Mouse (Mus musculus) thymus, adult 18-20 months (tissue): ENCODE data around the gene Dazl.

Experiments used
- DNase-seq, 2 experiments: peaks; one replicate each; pipeline ENCODE4 v3.0.0; 2022; ENCODE audit warnings: mixed read lengths in 2 of 2

Gene Dazl

DNA sequence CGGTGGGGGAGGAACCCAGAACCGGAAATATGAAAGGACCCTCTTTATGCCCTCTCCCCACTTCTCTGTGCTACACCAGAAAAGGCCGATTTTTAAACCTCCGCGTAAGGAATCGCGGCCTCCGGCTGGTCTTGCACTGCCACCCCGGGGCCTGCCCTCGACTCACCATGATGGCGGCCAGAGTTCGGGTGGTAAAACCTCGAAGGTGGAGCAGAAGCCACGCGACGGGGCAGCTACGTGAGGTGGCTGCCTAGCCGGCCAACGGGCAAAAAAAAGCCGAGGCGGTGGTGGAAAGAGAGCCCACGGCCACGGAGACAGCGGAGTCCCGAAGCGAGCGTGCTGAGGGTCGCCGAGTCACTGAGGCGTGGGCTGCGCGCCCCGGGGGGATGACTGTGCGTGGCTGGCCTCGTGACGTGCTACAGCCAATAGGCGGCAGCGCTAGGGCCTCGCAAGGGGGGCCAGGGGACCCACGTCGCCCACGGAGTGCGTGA is at the start of gene Dazl:
Dazl (minus strand) TSS at position 396 of the 491 bp plus-strand sequence.
- peak; percentile 14 to 18 for DNase-seq

DNA sequence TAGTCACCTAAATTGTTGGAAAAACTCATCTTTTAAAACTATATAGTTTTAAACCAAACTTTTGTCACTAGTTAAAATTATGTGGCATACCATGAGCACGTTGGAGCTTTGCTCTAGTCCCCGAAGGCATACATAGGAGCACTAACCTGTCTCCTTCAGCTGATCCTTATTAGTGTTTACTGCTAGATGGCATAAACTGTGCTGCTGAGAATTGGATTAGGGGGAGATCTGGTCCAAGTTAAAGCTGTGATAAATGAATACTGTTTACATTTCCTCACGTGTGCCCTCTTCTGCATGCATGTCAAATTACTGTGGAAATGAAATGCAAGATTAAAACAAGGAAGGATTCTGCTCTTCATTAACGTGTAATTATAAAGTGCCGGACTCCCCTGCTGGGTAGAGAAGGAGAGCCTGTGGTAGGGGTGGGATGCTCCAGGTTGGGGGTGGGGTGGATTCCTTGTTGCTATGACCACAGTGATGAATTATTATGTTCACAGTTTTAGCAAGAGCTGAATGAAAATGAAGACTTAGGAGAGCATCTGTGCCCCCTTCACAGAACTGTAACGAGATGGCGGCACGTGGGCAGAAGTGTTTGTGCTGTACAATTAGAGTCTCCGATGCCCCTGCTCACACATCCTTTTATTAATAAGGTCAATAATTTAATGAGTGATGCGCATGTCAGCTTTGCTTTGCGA is 48.6 kb upstream of the Dazl start:
- DNase-seq: no peak

DNA sequence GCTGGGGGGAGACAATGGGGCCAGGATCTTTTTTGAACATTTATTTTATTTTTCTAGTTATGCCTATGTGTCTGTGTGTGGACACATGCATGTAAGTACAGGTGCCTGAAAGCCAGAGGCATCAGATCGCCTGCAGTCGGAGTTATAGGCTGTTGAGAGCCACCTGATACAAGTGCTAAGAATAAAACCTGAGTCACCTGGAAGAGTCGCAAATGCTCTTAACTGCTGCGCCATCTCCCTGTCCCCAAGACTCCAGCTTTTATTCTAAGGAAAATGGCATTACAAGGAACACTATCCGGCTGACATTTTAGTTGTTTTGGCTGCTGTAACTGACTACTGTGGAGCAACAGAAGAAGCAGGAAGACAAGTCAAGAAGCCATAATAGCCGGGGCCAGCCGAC is 45.5 kb upstream of the Dazl start:
- no peak for DNase-seq

DNA sequence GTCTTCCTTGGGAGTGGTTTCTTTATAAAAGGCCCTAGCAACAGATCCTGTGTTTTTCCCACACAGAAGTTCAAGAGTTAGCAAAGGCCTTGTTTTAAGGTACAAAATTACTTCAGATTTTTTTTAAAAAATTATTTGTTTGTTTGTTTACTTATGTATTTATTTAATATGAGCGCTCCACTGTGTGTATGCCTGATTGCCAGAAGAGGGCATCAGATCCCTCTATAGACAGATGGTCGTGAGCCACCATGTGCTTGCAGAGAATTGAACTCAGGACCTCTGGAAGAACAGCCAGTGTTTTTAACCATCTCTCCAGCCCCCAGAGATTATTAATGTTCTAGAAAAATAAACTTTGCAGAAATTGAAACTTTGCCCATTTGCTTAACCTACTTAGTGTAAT is 42.3 kb upstream of the Dazl start:
- no peak for DNase-seq

DNA sequence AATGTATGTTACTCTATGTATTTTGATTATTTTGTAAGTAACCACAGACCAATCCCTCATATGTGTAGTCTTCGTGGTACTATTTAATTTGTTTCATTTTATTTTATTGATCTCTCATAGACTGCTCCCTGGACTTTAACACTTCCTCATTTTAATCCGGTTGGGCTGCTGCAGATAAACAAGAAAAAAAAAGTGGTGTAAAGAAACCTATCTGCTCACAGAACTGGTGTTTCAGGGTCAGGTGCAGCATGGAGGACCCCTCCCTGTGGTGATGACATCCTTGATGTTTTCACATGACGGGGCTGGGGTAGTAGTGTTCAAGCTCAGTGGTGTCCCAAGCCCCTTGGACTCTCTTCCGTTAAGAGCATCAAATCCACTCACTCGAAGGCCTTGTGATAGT is 41.3 kb upstream of the Dazl start:
- DNase-seq: no peak

DNA sequence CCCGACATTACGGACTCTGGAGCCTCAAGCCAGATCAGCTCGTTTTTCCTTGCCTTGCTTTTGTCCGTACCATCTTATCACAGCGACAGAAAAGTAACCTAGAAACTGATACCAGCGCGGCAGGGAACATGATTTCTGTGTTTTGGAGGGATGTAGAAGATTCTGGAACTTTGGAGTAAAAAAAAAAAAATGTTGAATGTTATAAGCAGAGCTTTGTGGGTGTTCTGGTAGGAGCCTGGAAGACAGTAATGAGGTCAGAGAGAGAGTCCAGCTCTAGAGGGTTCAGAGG is 38.5 kb upstream of the Dazl start:
- DNase-seq: no peak

DNA sequence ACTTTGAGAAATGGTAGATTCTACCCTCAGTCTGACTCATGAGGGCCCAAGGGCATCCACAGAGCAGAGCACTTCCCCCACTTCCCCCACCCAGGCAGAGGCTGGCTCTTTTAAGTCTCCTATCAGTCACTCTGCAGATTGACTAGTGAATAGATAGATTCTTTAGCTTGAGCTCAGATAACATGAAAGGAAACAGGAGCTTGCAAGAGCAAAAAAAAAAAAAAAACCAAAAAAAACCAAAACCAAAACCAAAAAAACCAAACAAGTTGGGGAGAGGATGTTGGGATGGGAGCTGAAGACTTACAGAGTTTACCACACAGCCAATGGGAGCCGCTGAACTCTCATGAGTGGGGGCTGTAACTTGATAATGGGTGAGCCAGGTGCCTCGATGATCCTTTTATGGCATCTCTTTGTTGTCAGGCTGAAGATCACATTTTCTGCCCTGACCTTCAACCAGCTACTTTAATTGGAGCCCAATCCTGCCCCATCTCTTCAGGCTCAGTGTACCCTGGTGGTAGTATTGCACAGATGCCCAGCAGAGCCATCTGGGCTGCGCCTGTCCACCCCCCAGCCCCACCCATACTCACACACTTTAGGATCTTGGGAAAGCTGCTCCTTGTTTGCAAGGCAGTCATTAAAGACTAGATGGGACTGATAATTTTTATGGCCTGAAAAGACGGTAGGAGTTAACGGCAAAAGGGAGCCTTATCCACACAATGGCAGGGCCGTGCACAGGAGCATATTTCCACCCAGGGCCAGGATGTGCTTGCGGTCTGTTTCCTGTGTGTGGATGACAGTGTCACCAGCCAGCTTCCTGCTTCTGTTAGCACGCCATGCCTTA is 38.0 kb upstream of the Dazl start:
- peak; percentile 53 to 65 for DNase-seq

DNA sequence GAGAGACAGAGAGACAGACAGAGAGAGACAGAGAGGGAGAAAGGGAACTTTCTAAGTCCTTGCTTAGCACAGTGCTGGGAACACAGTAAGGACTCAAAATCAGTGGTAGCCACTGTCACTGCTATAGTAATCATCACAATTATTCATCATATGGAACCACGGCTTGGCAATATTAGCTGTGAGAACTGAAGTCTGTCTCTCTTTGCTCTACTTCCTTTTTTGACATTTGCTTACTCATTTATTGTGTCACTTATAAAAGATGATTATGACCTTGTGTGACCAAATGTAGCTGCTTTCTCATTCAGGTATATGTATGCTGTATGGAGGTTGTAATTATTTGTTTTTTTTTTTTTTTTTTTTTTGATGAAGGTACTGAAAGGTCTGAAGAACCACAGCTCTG is 36.8 kb upstream of the Dazl start:
- DNase-seq: no peak

DNA sequence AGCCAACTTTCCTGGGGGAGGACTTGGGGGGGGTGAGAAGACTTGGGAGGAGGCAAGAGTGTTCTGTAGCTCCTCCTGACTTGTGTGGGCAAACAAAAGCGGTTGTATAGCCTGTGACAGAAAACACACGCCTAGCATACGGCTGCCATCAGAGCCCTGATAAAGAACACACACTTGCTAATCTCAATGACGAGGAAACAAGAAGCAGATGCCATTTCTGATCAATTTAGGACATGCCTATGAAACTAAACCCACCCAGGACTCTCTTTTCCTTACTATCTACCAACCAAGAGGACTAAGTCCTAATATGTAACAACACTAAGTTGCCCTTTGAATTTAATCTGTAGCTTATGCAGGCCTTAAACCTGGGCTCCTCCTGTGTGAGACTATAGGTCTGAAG is 31.2 kb upstream of the Dazl start:
- DNase-seq: no peak

DNA sequence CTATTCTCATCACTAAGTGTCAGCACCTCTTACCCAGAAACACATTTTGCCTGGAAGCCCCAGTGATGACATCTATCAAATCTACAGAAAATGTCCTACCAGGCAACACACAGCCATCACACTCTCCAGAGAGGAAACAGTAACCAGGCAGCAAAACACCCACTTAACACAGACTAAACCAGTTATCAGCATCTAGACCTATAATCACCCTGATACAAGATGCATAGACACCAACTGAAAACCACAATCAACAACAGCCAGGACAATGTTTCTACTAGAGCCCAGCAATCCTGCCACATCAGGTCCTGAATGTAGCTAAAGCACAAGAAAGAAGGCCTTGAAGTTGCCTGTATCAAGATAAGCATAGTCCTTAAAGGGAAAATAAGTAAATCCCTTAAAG is 25.4 kb upstream of the Dazl start:
- DNase-seq: no peak

DNA sequence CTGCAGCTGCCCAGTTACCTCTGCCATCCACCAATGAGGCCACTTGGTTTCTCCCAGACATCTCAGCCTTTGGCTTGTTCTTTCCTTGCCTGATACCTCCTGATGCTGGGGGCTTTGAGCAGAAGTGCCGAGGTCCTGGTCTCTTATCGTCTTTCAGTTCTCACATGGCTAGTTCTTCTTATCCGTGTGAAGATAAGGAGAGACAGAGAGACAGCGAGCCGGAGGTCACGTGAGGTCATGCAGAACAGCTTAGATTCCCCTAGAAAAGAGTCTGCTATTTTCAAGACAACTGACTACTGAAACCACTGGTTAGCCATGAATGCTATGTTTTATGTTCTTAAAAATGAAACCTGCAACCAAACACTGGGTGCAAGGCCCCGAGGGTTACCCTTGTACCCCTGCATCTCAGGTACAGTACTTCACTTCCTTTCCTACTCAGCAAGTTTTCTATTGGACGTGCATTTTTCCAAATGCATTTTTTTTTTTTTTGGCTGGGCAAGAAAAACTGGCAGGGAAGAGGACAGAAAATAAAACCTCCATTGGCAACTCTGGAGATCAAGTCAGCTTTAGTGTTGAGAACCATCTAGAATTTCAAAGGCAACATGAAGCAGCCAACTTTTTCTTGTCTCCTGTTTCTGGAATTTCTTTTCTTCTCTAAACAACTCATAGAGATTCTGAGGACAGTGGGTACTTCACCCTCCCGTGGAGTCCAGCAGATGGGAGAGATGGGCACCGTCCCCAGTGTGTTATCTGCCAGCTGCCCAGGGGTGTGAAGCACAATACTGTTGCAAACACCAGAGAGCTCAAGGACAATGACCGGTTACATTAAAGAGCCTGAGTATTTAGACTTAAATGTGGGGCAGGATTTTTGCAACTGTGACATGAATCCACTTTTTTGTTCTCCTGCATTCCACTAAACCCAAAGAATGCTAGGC is 23.0 kb upstream of the Dazl start:
- DNase-seq: no peak

DNA sequence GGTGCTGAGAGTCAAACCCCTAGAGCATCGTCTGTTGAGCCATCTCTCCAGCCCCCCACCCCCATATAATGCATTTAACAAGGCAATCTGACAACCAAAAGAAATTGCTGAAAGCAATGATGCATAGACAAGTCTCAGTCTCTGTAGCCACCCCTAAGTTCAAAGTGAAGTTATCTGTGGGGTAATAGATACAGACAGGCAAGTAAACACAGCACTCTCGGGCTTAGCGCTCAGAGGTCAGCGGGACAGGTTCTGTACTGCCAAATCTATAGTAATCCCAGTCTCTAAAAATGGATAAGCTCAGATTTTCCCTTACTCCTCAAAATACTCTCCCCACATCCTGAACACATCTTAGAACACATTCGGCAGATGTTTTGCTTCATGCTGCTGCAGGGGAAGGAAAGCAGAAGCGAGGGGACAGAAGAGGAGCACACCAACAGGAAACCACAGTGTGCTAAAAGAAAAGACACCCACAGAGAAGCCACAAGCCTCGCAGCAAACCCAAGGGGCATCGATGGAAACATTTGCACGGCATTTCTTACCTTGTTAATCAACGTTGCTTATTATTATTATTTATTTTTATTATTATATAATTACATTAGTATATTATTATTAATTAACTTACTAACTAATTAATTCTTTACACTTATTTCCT is 16.8 kb upstream of the Dazl start:
- no peak for DNase-seq

DNA sequence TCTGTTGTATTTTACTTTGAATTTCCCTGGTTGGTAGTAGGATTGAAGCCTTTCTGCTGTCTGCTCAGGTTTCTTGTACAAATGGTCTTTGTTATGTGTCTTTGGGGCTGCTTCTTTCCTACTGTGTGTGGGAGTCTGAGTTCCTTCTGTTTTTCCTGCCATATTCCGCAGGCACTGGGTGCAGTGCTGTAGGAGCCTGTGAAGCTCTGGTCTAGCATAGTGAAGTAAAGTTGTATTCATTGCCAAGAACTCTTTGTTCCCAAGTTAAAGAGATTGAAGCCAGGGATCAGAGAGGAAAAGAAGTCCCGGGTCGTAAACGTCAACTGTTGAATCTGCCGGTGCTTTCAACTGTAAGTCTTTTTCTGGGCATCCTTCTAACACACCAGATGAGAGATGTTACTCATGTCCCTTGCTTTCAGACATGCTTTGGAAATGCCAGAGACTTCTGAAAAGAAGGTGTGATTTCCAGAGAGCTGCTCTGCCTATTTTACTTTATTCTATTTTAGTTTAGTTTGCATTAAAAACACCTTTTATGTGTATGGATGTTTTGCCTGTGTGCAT is 16.2 kb upstream of the Dazl start:
- no peak for DNase-seq

DNA sequence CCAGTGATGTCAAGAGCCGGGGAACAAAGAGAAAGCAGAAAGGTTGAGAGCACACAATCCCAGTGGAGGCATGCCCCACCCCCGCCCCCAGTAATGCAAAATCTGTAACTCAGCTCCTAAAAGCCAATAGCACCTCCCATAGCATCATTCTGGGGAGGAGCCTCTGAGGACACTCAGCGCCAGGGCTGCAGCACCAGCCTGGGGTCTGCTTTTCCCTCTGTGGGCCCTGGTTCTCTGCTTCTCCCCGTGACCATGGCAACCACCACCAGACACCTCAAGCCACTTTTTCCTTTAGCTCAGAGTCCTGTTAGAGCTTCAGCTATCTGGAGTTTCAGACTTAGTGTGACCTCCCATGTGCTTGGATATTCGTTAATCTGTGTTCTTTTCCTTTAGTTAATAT is 15.4 kb upstream of the Dazl start:
- no peak for DNase-seq

DNA sequence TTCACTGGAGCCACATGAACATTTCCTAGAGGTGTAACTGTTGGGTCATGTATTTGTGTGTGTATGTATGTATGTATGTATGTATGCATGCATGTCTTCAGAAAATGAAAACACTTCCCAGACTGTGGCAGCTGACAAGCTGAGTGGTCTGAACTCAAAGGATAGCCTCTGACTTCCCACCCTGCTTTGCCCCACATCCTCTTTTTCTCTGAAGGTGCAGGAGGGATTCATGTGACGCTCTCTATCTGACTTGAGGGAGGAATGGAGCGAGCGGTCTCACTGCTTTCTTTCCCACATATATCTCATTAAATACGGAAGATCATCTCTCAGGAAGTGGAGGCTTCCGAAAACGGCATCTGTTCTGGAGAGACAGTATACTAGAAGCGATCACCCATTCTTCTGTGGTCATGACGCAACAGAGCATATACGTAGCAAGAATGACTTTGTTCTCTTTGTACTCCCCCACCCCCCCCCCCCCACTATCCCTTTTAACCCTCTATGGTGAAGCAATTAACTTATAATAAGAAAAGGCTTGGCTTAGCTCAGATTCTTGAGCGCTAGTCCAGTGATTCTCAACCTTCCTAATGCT is 14.7 kb upstream of the Dazl start:
- DNase-seq: no peak

DNA sequence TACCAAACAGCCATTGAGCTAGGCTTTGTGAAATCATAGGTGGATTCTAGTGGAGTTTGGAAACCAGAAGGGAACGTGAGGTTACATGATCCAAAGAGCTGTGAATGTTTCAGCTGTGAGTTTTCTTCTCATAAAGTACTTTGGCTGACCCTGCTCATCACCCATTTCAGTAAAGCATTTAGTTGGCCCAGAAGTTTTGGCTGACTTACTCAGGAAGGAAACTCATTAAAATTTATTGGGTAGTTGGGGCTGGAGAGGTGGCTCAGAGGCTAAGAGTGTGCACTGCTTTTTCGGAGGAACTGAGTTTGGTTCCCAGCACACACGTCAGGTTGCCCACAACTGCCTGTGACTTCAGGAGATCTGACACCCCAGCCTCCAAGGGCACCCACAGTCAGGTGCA is 9.4 kb upstream of the Dazl start:
- DNase-seq: no peak

DNA sequence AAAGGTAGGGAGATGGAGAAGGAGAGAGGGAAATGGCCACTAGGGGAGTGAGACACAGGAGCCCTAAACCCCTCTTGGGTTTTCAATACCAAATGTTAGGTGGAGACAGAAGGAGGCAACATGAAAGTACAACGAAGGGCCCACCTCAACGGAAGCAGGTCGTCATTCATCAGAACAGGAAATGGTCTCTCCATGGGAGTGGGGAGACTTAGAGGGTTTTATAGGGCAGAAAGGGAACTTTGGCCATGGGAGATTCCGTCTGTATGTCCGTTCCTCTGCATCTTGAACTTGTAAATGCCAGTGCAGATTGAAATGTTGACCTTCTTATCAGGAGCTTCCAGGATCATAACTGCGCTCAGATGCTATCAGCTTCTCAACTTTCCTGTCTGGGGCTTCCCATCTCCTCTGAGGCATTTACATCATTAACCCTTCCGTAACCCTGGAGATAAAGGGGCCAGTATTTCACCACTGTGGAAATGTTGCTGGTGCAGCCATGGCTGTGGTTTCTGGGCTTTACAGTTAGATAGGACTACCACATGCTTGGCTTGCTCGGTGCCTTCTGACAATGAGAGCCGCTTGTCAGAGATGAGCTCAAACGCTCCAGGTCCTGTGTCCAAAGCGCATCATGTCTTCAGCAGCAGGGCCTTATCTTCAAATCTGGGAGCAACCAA is 6.9 kb upstream of the Dazl start:
- no peak for DNase-seq

DNA sequence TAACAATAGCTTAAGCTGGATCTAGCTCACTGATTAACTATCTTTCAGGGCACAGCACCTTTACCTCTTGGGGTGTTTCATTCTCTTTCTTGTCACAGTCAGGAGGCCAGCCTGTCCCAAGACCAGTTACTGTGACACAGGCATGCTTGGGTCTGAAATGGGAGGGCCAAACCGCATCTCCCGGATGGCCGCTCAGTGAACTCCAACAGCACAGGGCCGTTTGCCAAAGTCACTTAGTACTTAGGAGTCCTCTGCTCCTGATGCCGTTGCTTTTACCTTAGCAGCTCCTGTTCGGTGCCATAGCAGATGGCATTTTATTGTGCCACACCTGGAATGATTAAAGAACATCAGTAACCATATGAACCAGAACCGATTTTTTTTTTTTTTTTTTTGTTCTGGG is 5.4 kb upstream of the Dazl start:
- no peak for DNase-seq

DNA sequence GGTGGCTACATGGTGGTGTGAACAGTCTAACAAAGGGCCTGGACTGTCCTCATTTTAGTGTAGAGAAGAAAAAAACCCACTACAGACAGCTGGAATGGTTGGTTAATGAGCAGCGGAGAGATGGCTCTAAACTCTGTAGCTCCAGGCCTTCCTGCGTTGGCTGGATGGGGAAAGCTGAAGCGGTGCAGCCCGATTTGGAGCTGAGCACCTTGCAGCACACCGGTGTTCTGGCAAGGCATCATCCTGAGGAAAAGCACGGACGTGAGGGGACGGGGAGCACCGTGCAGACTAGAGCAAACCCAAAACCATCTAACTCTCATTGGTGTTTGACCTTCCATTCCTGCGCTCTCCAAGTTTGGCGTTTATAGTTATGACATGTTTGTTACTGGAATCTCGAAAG is 1.3 kb upstream of the Dazl start:
- no peak for DNase-seq

DNA sequence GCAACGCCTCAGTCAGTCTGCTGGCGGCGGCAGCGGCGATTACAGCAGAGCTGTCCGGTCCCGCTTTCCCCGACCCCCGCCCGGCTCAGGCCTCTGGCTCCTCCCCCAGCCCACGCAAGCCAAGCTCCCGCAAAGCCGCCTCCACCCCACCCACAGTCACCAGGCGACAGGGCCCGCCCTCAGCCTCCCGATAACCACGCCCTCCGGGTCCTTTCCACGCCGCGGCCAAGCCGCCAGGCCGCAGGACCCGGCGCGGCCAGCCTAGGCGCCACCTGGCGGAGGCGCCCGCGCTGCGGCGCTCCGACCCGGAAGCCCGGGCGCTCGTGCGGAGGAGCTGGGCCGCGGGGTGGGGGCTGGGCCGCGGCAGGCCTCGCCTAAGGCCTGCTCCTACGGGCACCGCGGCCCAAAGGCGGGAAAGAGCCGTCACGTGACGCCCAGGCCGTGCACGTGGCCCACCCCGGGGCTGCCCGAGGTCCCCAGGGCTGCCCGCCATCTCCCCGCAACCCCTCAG is 720 bp downstream of the Dazl start:
- peak; percentile 75 to 79 for DNase-seq

DNA sequence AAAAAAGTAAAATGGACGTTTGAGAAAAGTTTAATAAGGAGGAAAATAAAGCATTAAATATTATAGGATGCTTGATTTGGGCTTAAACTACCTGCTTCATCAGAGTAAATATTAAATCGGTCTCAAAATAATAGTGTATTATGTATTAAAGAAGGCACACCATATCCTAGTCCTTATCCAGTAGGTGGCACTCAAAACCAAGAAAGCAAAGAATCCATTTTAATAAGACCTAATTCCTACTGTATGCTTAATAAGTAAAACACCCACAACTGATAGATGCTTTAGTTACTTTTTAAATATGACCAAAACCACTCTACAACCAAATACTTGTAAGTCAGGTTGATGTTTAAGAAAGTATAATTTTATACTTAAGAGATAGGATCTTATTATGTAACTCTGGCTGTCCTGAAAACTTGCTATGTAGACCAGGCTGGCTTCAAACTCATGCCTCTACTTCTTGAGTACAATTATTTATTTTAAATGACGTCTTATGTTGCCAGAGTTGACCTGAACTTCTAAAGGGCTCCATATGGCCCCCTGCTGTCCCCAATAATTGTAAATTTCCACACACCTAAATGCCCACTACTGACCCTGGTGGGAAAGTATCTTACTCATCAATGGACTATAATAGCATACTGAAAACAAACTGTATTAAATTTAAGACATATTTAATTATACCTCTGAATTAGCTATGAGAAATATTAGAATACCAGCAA is 1.8 kb downstream of the Dazl start:
- DNase-seq: no peak
